Mouse (Mus musculus) gastrocnemius, postnatal 10 days (tissue): ENCODE data around the gene Ccdc8. TPM values are rescaled to one million over a fixed set of nuclear protein-coding genes. Genes with fewer than 3 reads are reported as not detected.
"Not testable (repeated sequence)": the region's sequence is repeated elsewhere in the genome, so short reads cannot be mapped to it uniquely, and the experiment has no call there.

Experiments used
- DNase-seq: peaks from one replicate; pipeline ENCODE4 v3.0.0; 2021; ENCODE audit warnings: mixed read lengths
- long read RNA-seq, 2 experiments: library from polyadenylated mRNA; stranded (forward); transcript quantifications; one replicate each; pipeline ENCODE4 v2.0.0; 2021
- total RNA-seq, 2 experiments: library from RNA; stranded (reverse); gene quantifications; 2 replicates each; pipeline ENCODE4 v1.2.3; 2021

Ccdc8 gene
- 10 to 100 TPM; 10.7 to 13.3 TPM for total RNA-seq
- long read RNA-seq, experiment 1, full-length matches to known transcripts, result 6 of 6 reads
- long read RNA-seq, experiment 1, partial matches to known transcripts, result 0 of 6 reads
- long read RNA-seq, experiment 1, other reads (novel, unspliced or antisense), result 0 of 6 reads
- long read RNA-seq, experiment 2, full-length matches to known transcripts, result 6 of 7 reads
- long read RNA-seq, experiment 2, partial matches to known transcripts, result 0 of 7 reads
- long read RNA-seq, experiment 2, other reads (novel, unspliced or antisense), result 1 of 7 reads

DNA sequence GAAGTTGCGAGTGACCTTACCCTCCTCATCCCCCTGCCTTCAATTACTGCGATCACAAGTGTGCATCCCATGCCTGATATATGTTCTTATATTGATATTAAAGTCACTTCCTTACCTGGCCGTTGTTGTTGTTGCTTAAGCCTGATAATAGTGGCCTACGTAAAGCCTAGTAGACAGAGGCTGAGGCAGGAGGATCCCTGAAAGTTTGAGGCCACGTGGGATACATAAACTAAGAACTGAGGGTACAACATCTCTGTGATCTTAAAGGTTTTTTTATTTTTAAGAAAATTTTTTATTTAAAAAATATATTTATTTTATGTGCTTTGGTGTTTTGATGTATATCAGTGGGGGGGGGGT is at the start of gene Ccdc8:
Ccdc8 (plus strand) TSS at position 258 of the 357 bp plus-strand sequence.
- no peak for DNase-seq

DNA sequence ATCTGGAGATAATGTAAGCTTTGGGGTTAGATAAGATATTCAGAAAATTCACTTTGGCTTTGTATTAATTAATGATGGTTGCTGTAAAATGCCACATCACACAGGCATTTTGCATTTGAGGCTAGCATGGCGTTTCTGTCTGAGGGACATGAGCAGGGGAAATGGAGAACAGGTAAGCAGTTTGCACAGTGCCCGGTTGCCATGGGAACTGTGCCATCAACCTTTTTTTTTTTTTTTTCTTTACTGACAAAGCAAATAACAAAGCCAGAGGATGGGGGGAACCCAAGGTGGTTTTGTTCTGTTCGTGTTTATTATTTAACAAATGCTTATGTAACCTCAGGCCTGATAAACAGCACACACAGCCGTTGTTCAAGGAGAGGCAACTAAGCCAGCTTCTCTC is 49.6 kb upstream of the Ccdc8 start:
- no peak for DNase-seq

- peak; percentile 81 for DNase-seq
Observed at GRCm38 (mm10) chr7:16944061-16944807, 48.3 kb upstream of the Ccdc8 start, which contains the start of gene Pnmal2. Gene Pnmal2 (plus strand): TSS chr7:16944682.

DNA sequence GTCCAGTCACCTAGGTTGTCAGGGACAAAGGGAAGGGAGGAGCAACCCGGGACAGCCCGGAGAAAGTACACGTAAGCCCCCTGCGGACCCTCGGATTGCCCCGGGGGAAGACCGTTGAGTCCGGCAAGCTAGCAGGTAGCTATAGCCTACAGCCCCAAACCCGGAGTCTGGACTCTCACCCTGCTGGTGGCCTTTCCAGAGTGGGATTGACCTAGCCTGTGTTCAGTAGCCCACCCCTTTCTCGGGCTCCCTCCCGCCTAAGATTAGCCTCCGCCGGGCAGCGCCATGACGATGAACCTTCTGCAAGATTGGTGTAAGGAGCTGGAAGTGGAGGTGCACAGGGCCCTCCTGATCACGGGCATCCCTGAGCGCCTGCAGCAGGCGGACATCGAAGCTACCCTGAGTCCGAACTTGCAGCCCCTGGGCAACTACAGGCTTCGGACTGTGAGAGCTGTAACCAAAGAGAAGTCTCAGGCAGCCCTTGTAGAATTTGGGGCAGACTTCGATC is 47.6 kb upstream of the Ccdc8 start:
- peak; percentile 28 for DNase-seq

DNA sequence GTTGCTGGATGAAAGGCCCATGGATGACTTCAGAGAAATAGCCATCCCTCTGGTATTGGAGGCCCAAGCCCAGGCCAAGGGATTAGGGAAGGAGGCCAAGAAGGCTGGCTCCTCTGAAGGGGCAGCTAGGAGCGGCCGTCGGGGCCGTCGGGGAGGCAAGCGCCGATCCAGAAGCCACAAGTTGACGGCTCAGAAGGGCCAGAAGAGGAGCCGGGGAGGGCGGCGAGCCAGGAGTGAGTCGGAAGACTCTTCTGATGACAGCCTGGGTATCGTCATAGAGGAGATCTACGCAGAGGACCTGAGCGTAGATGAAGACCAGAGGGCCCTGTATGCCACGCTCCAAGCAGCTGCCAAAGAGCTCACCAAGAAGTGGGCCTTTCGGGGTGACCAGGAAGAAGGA is 47.1 kb upstream of the Ccdc8 start:
- peak; percentile 34 for DNase-seq

GRCm38 (mm10) chr7:16946441-16947348 is 45.8 kb upstream of the Ccdc8 start:
- DNase-seq, result peak; percentile 61

DNA sequence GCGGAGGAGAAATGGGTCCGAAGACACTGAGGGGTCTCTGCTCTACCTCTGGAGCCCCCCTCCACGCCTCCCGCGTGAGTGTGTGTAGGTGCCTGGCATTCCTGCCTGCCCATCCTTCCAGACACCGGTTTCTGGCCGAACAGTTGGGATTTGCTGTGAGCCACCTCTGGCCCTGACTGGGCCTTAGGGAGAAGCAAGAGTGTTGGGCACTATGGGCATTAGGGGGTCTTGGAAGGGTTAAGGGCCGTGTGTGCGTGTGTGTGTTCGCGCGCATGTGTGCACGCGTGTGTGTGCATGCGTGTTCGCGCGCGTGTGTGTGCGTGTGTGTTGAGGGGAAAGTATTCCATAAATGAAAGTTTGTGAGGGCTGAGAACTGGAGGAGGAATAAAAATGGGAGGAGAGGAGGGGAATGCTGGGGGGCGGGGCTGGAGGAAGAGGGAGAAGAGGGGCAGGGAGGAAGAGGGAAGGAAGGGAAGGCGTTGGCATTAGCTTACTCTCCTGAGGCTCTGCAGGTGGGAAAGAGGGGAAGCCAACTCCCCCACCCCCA is 45.1 kb upstream of the Ccdc8 start:
- DNase-seq, result peak; percentile 37

GRCm38 (mm10) chr7:16947959-16948361 is 44.5 kb upstream of the Ccdc8 start:
- DNase-seq, result peak; percentile 74

GRCm38 (mm10) chr7:16948923-16949458 is 43.5 kb upstream of the Ccdc8 start:
- no peak for DNase-seq

- DNase-seq, result peak; percentile 81
Observed at GRCm38 (mm10) chr7:16949908-16950841, 42.3 kb upstream of the Ccdc8 start.

DNA sequence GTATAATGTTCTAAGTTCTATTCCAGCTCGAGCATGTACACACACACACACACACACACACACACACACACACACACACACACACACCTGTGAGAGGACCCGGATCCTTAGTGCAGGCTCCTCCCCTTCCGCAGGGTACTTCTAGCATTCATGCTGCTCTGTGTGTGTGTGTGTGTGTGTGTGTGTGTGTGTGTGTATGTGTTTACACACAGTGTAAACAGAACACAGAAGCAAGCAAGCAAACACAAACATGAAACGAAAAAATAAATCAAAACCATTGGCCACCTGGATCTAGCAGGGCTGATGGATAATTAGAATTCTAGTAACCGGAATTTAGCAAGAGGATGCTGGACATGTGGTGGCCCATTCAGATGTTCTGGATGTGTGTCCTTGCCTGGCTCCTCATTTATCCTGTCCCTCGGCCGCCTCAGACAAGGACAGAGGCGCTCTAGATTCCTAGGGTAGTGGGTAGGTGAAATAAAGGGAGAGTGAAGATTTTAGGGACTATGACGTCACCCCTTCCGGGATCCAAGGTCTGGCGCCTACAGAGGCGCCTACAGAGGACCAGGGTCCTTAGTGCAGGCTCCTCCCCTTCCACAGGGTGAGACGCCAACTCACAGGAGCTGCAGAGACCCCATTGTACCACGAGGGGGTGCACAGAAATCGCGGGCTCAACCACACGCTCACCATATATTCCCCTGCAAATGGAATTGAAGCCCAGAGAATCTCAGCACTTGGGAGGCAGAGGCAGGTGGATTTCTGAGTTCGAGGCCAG is 41.5 kb upstream of the Ccdc8 start:
- peak; percentile 75 for DNase-seq

DNA sequence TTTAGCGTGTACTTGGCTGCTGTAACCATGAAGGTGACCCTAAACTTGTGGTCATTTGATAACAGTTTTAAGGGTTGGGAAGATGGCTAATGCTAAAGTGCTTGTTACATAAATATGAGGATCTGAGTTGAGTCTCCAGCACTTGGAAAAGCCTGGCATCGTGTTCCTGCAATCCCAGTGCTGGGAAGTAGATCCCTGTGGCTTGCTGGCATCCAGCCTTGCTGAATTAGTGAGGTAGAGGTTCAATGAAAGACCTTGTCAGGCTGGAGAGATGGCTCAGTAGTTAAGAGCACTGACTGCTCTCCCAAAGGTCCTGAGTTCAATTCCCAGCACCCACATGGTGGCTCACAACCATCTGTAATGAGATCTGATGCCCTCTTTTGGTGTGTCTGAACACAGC is 38.7 kb upstream of the Ccdc8 start:
- DNase-seq, result not testable (repeated sequence)

DNA sequence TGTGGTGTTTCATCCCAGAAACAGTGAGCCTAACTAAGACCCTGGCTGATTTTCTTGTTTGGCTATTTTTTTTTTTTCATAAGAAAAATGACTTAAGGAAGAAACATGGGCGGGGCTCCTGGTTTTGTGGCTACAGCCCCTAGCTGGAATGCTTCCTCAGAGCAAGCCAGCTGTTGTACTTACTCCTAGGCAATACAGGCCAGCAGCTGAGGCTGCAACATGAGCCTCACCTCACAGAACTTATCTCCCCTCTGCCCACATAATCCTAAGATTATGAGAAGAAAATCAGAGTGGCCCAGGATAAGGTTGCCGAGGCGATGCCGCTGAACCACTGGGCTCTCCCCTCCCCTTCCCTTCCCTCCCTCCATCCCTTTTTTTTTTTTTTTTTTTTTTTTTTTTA is 36.8 kb upstream of the Ccdc8 start:
- DNase-seq, result no peak

DNA sequence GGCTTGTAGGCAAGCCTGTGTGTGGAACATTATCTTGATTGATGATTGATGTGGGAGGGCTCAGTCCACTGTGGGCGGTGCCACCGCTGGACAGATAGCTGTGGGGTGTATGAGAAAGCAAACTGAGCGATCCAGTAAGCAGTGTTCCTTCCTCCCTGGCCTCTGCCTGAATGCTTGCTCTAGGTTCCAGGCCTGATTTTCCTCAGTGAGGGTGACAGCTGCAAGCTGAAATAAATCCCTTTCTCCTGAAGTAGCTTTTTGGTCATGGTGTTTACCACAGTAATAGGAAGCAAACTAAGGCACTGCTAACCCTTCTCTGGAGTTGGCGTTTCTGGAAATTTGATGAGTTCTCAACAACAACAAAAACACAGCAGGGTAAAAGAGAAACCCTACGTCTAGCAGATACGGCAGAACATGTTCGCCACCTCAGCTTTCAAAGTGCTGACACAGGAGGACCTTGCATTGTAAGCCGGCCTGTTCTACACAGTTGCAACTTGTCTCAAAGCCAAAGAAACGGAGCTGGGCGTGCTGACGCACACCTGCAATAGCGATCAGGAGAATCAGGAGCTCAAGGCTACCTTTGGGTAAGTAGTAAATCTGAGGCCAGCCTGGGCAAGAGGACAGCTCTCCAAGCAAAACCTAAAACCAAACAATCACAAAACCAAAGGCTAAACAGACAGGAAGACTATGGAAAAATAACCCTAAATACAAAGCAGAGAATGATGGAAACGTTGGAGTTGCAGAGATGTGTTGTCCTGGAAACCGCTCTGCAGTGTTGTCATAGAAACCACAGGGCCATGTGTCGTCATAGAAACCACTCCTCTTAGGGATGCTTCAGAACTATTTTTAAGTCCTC is 35.9 kb upstream of the Ccdc8 start:
- DNase-seq, result no peak

GRCm38 (mm10) chr7:16959539-16960187 is 32.8 kb upstream of the Ccdc8 start, which contains the start of gene Pnmal1:
Gene Pnmal1 (plus strand): TSS chr7:16959679.
- no peak for DNase-seq

DNA sequence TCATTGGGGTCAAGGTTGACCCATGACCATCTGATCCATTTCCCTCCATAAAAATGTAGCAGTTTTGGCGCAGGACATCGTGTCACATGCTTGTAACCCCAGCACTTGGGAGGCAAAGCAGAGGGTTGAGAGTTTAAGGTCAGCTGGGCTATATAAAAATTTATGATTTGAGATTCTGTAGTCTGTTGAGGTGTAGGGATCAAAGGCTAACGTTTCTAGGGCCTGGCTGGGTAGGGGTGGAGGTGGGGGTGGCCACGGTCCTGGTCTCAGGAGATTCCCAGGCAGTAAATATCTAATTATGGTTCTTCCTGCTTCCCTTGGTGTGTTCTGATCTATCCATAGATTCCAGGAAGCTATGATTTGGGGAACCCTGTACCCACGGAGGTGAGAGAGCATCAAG is 30.8 kb upstream of the Ccdc8 start:
- DNase-seq, result no peak

DNA sequence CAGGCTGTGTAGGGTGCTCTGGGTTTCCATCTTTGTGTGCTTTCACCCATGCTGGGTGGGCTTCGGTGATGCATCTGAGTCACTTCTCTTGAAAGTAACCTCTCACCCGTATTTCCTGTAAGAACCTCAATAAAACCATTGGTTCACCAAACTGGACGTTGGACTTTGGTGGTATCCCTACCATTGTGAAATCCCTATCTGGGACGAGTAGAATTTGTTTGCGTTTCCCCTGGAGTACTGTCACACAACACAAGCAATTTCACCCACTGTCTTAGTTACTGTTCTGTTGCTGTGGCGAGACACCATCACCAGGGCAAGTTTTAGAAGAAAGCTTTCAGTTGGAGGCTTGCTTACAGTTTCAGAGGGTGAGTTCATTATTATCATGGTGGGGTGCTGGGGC is 24.1 kb upstream of the Ccdc8 start:
- DNase-seq, result no peak

GRCm38 (mm10) chr7:16971160-16971559 is 21.3 kb upstream of the Ccdc8 start:
- DNase-seq, result no peak
